Mouse (Mus musculus) limb, embryonic 11.5 days (tissue): ENCODE measurements around the gene Coasy. TPM values are rescaled to one million over a fixed set of nuclear protein-coding genes. Genes with fewer than 3 reads are reported as not detected.

ENCODE experiments used
- ATAC-seq: fragments of 200-750 bp; cut with Nextera tagmentation; 2 replicates; pipeline ENCODE4 v1.8.0; 2017; ENCODE audit warnings: low read depth; ENCODE audit not compliant: insufficient number of reproducible peaks, low FRiP score, low TSS enrichment
- DNase-seq: peaks from one replicate; pipeline ENCODE4 v3.0.0-alpha.2; 2015; ENCODE audit warnings: low spot score
- H3K27ac ChIP-seq: fragments of 300-500 bp; sonication (generic); replicated peaks from 2 replicates; pipeline ENCODE4 v1.5.1; 2014; ENCODE audit warnings: low read depth, mild to moderate bottlenecking, low read length
- H3K27me3 ChIP-seq: fragments of 300-500 bp; sonication (generic); 2 replicates; pipeline ENCODE4 v1.6.1; 2014; ENCODE audit warnings: mild to moderate bottlenecking, low read length, mixed read lengths; ENCODE audit not compliant: control insufficient read depth, insufficient read depth
- H3K36me3 ChIP-seq: fragments of 300-500 bp; sonication (generic); 2 replicates; pipeline ENCODE4 v1.6.1; 2014; ENCODE audit warnings: mild to moderate bottlenecking, low read length, moderate library complexity, mixed read lengths; ENCODE audit not compliant: control insufficient read depth, insufficient read depth
- H3K4me1 ChIP-seq: fragments of 300-500 bp; sonication (generic); 2 replicates; pipeline ENCODE4 v1.6.1; 2014; ENCODE audit warnings: low read length, mixed read lengths; ENCODE audit not compliant: control insufficient read depth, insufficient read depth
- H3K4me2 ChIP-seq: fragments of 300-500 bp; sonication (generic); 2 replicates; pipeline ENCODE4 v1.6.1; 2014; ENCODE audit warnings: low read depth, mild to moderate bottlenecking, moderate library complexity; ENCODE audit not compliant: severe bottlenecking
- H3K4me3 ChIP-seq: fragments of 300-500 bp; sonication (generic); 2 replicates; pipeline ENCODE4 v1.5.1; 2014; ENCODE audit warnings: low read depth, low read length
- H3K9ac ChIP-seq: fragments of 300-500 bp; sonication (generic); 2 replicates; pipeline ENCODE4 v1.6.1; 2014; ENCODE audit warnings: mild to moderate bottlenecking, low read length
- H3K9me3 ChIP-seq: fragments of 300-500 bp; sonication (generic); 2 replicates; pipeline ENCODE4 v1.6.1; 2016; ENCODE audit warnings: low read length; ENCODE audit not compliant: control insufficient read depth
- whole genome bisulfite sequencing: fragments of 180-500 bp; shearing (Covaris S2); extraction: QIAGEN DNeasy Blood & Tissue Kit; methylation state at CpG from one replicate; pipeline ENCODE4 v1.1.7; 2014; 5-methylcytosine and 5-hydroxymethylcytosine counted together
- polyA plus RNA-seq: library from polyadenylated mRNA; unstranded; fragments of >200 nt; fragmentation: Nextera tagmentation; extraction: Ambion mirVana; gene quantifications from 2 replicates; pipeline ENCODE4 v1.2.1, GENCODE M21; 2014

The Coasy gene
- polyA plus RNA-seq, 1 experiment from 2014 or later: 49.4 TPM

DNA sequence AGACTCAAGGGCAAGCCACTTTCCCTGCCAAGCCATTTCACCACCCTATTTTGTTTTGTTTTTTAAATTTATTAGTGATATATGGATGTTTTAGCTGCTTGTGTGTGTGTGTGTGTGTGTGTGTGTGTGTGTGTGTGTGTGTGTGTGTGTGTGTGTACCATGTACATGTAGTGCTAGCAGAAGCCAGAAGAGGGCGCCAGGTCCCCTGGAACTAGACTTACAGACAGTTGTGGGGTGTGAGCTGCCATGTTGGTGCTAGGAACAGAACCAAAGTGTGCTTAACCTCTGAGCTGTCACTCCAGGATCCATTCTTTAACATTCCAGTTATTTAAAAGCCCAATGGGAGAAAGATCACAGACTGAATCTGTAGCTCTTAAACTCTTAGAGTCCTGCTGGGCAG, 44.7 kb downstream of the Coasy start:
- no peak overlapping the region for H3K27ac ChIP-seq
- no peaks in the 10 kb centered on the region for H3K4me1 ChIP-seq
- no peaks in the 10 kb centered on the region for H3K9me3 ChIP-seq
- DNase-seq: no peak
- no peak overlapping the region for H3K4me3 ChIP-seq
- H3K9ac ChIP-seq: no peak overlapping the region
- peaks cover 13% of the 10 kb centered on the region for H3K36me3 ChIP-seq
- ATAC-seq: no peak
- H3K4me2 ChIP-seq: no peak overlapping the region
- H3K27me3 ChIP-seq: no peaks in the 10 kb centered on the region
- WGBS: 94% methylated on average over 1 of the region's 1 CpGs

GRCm38 (mm10) chr11:101128996-101129577, 46.7 kb downstream of the Coasy start:
- H3K4me3 ChIP-seq: no peak overlapping the region
- H3K4me2 ChIP-seq: no peak overlapping the region
- H3K4me1 ChIP-seq: no peaks in the 10 kb centered on the region
- ATAC-seq (no peak), DNase-seq (no peak)
- 82% methylated on average over 11 of the region's 11 CpGs for WGBS
- H3K9me3 ChIP-seq: no peaks in the 10 kb centered on the region
- H3K36me3 ChIP-seq: peaks cover 13% of the 10 kb centered on the region
- no peaks in the 10 kb centered on the region for H3K27me3 ChIP-seq
- no peak overlapping the region for H3K9ac ChIP-seq
- H3K27ac ChIP-seq: no peak overlapping the region

GRCm38 (mm10) chr11:101130056-101130756, 47.8 kb downstream of the Coasy start:
- H3K9ac ChIP-seq: no peak overlapping the region
- peaks cover 13% of the 10 kb centered on the region for H3K36me3 ChIP-seq
- no peak for ATAC-seq
- no peaks in the 10 kb centered on the region for H3K9me3 ChIP-seq
- no peak overlapping the region for H3K4me2 ChIP-seq
- H3K27me3 ChIP-seq: no peaks in the 10 kb centered on the region
- 40% methylated on average over 18 of the region's 18 CpGs for WGBS
- H3K27ac ChIP-seq: no peak overlapping the region
- H3K4me1 ChIP-seq: no peaks in the 10 kb centered on the region
- H3K4me3 ChIP-seq: no peak overlapping the region
- no peak for DNase-seq

- WGBS: 98% methylated on average over 2 of the region's 2 CpGs
- H3K4me1 ChIP-seq: no peaks in the 10 kb centered on the region
- peaks cover 4% of the 10 kb centered on the region for H3K36me3 ChIP-seq
- ATAC-seq (no peak), DNase-seq (no peak)
- H3K27ac ChIP-seq: no peak overlapping the region
- no peak overlapping the region for H3K4me2 ChIP-seq
- H3K9me3 ChIP-seq: no peaks in the 10 kb centered on the region
- H3K4me3 ChIP-seq: no peak overlapping the region
- H3K27me3 ChIP-seq: no peaks in the 10 kb centered on the region
- H3K9ac ChIP-seq: no peak overlapping the region
These were observed 48.8 kb downstream of the Coasy start for GRCm38 (mm10) chr11:101131187-101131586.

DNA sequence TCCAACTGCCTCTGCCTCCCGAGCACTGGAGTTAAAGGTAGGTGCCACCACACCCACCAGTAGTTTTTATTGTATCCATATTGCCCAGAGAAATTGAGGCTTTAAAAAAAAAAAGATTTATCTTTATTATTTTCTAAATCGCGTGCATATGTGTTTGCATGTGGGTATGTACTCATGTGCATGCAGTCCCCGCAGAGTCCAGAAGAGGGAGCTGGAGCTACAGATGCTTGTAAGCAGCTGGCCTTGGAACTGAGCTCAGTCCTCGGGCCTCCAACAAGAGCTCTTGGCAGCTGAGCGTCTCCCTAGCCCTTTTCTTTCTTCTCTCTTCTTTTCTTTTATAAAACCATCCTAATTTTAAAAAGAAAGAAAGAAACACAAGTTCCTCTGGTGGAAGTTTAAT, 49.3 kb downstream of the Coasy start:
- Histone ChIP-seq H3K9ac (no peak overlapping the region), H3K4me1 (no peaks in the 10 kb centered on the region), H3K4me3 (no peak overlapping the region), H3K9me3 (no peaks in the 10 kb centered on the region), H3K36me3 (no peaks in the 10 kb centered on the region; the same call in 1 of the 2 replicates), H3K27me3 (no peaks in the 10 kb centered on the region), H3K4me2 (no peak overlapping the region), H3K27ac (no peak overlapping the region)
- ATAC-seq (no peak), DNase-seq (peak; percentile 50)
- WGBS: 89% methylated on average over 6 of the region's 6 CpGs

DNA sequence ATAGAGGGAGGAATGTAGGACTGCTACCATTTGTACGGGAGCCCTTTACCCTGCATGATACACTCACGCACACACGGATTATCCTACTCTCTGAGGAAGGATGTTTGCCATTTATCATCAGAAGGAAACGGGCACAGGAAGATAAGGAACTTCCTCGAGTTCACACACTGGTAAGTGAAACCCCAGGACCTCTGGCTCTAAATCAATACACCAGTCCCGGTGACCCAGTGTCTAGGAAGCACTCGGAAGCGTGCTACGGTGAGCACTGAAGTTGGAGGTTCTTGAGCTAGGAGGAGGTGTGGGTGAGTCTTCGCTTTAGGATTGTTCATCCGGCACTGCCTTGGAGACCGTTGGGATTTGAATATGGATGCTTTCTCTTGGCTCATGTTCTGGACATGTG, 50.7 kb downstream of the Coasy start:
- no peaks in the 10 kb centered on the region for H3K27me3 ChIP-seq
- ATAC-seq (no peak), DNase-seq (no peak)
- 78% methylated on average over 12 of the region's 12 CpGs for WGBS
- H3K36me3 ChIP-seq: no peaks in the 10 kb centered on the region
- H3K4me1 ChIP-seq: no peaks in the 10 kb centered on the region
- H3K4me3 ChIP-seq: no peak overlapping the region
- no peak overlapping the region for H3K4me2 ChIP-seq
- no peaks in the 10 kb centered on the region for H3K9me3 ChIP-seq
- H3K27ac ChIP-seq: no peak overlapping the region
- no peak overlapping the region for H3K9ac ChIP-seq

DNA sequence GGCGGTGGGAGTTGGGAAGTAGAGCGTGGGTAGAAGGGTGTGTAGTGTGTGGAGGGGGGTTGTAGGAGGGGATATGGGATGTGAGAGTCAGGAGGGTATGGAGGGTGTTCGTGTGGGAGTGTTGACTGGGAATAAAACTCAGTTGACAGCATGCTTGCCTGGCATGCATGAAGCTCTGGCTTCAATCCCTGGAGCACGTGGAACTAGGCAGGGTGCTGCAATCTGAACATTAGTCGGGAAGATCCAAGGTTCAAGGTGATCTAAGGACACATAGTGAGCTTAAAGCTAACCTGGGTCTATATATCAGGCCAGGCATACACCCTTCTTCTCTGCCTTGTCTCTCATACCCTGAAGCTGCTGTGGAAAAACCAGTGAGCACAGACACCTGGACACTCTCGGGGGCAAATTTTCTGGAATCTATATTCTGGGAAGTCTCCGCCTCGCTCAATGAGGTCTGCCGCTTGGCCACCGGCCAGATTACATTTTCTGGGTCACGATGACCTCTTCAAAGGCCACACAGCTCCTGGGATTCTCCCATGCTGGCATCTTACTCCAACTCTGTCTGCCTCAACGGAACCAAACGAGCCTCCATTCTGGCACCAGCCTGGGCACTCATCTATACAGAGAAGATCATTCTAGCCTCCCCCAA, 52.0 kb downstream of the Coasy start:
- H3K36me3 ChIP-seq: no peaks in the 10 kb centered on the region
- no peaks in the 10 kb centered on the region for H3K9me3 ChIP-seq
- 81% methylated on average over 13 of the region's 13 CpGs for WGBS
- no peaks in the 10 kb centered on the region for H3K4me1 ChIP-seq
- no peak for ATAC-seq
- H3K27ac ChIP-seq: no peak overlapping the region
- no peak overlapping the region for H3K9ac ChIP-seq
- DNase-seq: no peak
- no peak overlapping the region for H3K4me2 ChIP-seq
- H3K27me3 ChIP-seq: no peaks in the 10 kb centered on the region
- no peak overlapping the region for H3K4me3 ChIP-seq
